Mouse (Mus musculus): ENCODE measurements around the gene Gm44596. TPM values are rescaled to one million over a fixed set of nuclear protein-coding genes. Genes with fewer than 3 reads are reported as not detected.

Gm44596 gene
- polyA plus RNA-seq, 1 experiment: not detected

- no peaks in the 10 kb centered on the region for H3K27me3 ChIP-seq (ENCODE audit: control insufficient read depth)
- no peak overlapping the region for H3K4me3 ChIP-seq (replicated peaks)
- no peak for TF ChIP-seq TAL1 (IDR thresholded peaks at IDR 0.05; ENCODE audit: low read length)
- TF ChIP-seq GATA1 (IDR thresholded peaks at IDR 0.05; ENCODE audit: low read length): no peak
- peaks cover 19% of the 10 kb centered on the region for H3K4me1 ChIP-seq (ENCODE audit: control insufficient read depth)
- no peaks in the 10 kb centered on the region for H3K9me3 ChIP-seq (ENCODE audit: control insufficient read depth, low read length)
- no peaks in the 10 kb centered on the region for H3K36me3 ChIP-seq (ENCODE audit: control insufficient read depth)
Measured at GRCm38 (mm10) chr6:128447063-128447462, 71.8 kb downstream of the Gm44596 start.

DNA sequence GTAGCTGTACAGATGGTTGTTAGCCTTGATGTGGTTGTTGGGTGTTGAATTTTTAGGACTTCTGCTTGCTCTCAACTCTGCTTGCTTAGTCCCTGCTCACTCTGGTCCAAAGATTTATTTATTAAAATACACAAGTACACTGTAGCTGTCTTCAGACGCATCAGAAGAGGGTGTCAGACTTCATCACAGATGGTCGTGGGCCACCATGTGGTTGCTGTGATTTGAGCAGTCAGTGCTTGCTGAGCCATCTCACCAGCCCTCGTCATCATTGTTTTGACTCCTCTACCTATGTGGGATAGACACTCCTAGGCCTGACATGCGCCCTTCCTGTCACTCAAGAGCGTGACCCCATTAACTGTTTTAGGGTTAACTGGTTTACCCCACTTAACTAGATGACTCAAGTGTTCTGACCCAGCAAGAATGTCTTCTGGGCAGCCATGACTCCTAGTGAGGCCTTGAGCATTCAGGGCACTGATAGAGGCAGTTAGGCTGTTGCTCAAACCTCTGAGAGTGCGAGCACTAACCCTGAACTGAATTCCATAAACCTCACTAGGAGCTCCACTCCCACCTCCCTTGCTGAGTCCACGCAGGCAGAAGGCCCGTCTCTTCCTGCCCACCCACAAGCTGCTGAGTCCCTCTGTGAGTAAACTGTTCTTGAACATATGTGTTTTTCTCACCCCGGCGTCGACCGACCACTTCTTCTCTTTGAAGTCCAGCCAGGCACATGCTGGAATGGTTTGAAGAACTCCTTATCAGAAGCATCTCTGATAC lies 80.7 kb downstream of the Gm44596 start:
- H3K27me3 ChIP-seq (ENCODE audit: control insufficient read depth): no peaks in the 10 kb centered on the region
- TF ChIP-seq TAL1 (IDR thresholded peaks at IDR 0.05; ENCODE audit: low read length): no peak
- no peak overlapping the region for H3K4me3 ChIP-seq (replicated peaks)
- H3K36me3 ChIP-seq (ENCODE audit: control insufficient read depth): no peaks in the 10 kb centered on the region
- no peaks in the 10 kb centered on the region for H3K9me3 ChIP-seq (ENCODE audit: control insufficient read depth, low read length)
- no peaks in the 10 kb centered on the region for H3K4me1 ChIP-seq (ENCODE audit: control insufficient read depth)

Other genes starting within 250 kb of the Gm44596 start
- gene Tspan9, start 231.9 kb upstream of the Gm44596 start, polyA plus RNA-seq (2012): 0.02 and 0.04 TPM in 2 replicates
- gene Tead4, start 74.7 kb upstream of the Gm44596 start, polyA plus RNA-seq (2012): not detected in 2 replicates
- 0.07 TPM in 2 replicates for gene Tulp3, start 19.7 kb upstream of the Gm44596 start, polyA plus RNA-seq (2012)
- 9.8 and 9.9 TPM in 2 replicates for gene Rhno1, start 12.6 kb upstream of the Gm44596 start, polyA plus RNA-seq (2012)
- gene Foxm1, start 12.5 kb upstream of the Gm44596 start, polyA plus RNA-seq (2012): 8.2 and 8.8 TPM in 2 replicates
- gene Tex52, start within 50 bp of the Gm44596 start, polyA plus RNA-seq (2012): 0.03 TPM in 1 of 2 replicates, not detected in the other
- gene Nrip2, start 23.8 kb downstream of the Gm44596 start, polyA plus RNA-seq (2012): 0.02 TPM in 1 of 2 replicates, not detected in the other
- gene Itfg2, start 49.4 kb downstream of the Gm44596 start, polyA plus RNA-seq (2012): 1.9 TPM in 2 replicates
- 7.7 and 10.7 TPM in 2 replicates for gene Fkbp4, start 63.2 kb downstream of the Gm44596 start, polyA plus RNA-seq (2012)
- gene Pzp, start 151.2 kb downstream of the Gm44596 start, polyA plus RNA-seq (2012): 0.05 TPM in 1 of 2 replicates, not detected in the other
- not detected in 2 replicates for gene A2ml1, start 206.1 kb downstream of the Gm44596 start, polyA plus RNA-seq (2012)
- not detected in 2 replicates for gene Klrb1a, start 248.0 kb downstream of the Gm44596 start, polyA plus RNA-seq (2012)

All from erythroblast, embryonic 14.5 days (primary cell).